Mouse (Mus musculus) mouse embryonic stem cell (cell line): Measurements from ENCODE around the gene 6330409D20Rik.

Experiments
- in situ Hi-C, 2 experiments: fragments of 300-500 bp; cut with MboI; formaldehyde crosslinking; loops; 1 replicate in 1 of 2; 3 replicates in 1 of 2; pipeline ENCODE4 v1.14.3; 2019 to 2020; ENCODE audit warnings: low sequenced_read_pairs in 2 of 2, low pct_unique_long_range_greater_than_20kb in 1 of 2, mixed read lengths in 1 of 2; ENCODE audit not compliant: unreplicated experiment in 1 of 2

Gene 6330409D20Rik

GRCm38 (mm10) chr2:32740916-32741272 lies at the start of gene 6330409D20Rik:
TSS of gene 6330409D20Rik (minus strand) at chr2:32741016.
- in situ Hi-C loops, result no loop called here

GRCm38 (mm10) chr2:32788581-32788980 lies 47.8 kb upstream of the 6330409D20Rik start:
- in situ Hi-C loops, result no loop called here

- in situ Hi-C loops, result no loop called here
Observed at GRCm38 (mm10) chr2:32787176-32787575, 46.4 kb upstream of the 6330409D20Rik start.

GRCm38 (mm10) chr2:32784048-32784681 lies 43.3 kb upstream of the 6330409D20Rik start, which contains the start of gene Cfap157:
TSS of gene Cfap157 (minus strand) at chr2:32784428.
- in situ Hi-C loops, result loop anchor here in 1 of 2 experiments (5.0 kb wide), 1 partner anchor 68 kb away; no protein-coding TSS in a partner anchor

GRCm38 (mm10) chr2:32781710-32782109 lies 40.9 kb upstream of the 6330409D20Rik start:
- in situ Hi-C loops, result loop anchor here in 1 of 2 experiments (5.0 kb wide), 1 partner anchor 71 kb away; no protein-coding TSS in a partner anchor

- in situ Hi-C loops, result loop anchor here (5.0 kb wide), 1 partner anchor 73 kb away; no protein-coding TSS in a partner anchor
Observed at GRCm38 (mm10) chr2:32779714-32780113, 38.9 kb upstream of the 6330409D20Rik start.

GRCm38 (mm10) chr2:32779131-32779530 lies 38.3 kb upstream of the 6330409D20Rik start:
- in situ Hi-C loops, result loop anchor here in 1 of 2 experiments (5.0 kb wide), 1 partner anchor 73 kb away; no protein-coding TSS in a partner anchor

GRCm38 (mm10) chr2:32778081-32778480 lies 37.3 kb upstream of the 6330409D20Rik start:
- in situ Hi-C loops, result loop anchor here in 1 of 2 experiments (5.0 kb wide), 1 partner anchor 74 kb away; no protein-coding TSS in a partner anchor

- in situ Hi-C loops, result loop anchor here in 1 of 2 experiments (5.0 kb wide), 1 partner anchor 76 kb away; no protein-coding TSS in a partner anchor
Observed at GRCm38 (mm10) chr2:32776192-32776591, 35.4 kb upstream of the 6330409D20Rik start.

GRCm38 (mm10) chr2:32775359-32776074 lies 34.7 kb upstream of the 6330409D20Rik start, which contains the start of the genes Ttc16 and Ptrh1:
TSS of gene Ttc16 (minus strand) at chr2:32775633.
TSS of gene Ptrh1 (plus strand) at chr2:32775786.
- in situ Hi-C loops, result loop anchor here in 1 of 2 experiments (5.0 kb wide), 1 partner anchor 77 kb away; no protein-coding TSS in a partner anchor

GRCm38 (mm10) chr2:32772626-32773279 lies 31.9 kb upstream of the 6330409D20Rik start:
- in situ Hi-C loops, result no loop called here

- in situ Hi-C loops, result no loop called here
Observed at GRCm38 (mm10) chr2:32771886-32772285, 31.1 kb upstream of the 6330409D20Rik start.

GRCm38 (mm10) chr2:32769327-32770085 lies 28.7 kb upstream of the 6330409D20Rik start:
- in situ Hi-C loops, result no loop called here

- in situ Hi-C loops, result no loop called here
Observed at GRCm38 (mm10) chr2:32768661-32769285, 28.0 kb upstream of the 6330409D20Rik start.

- in situ Hi-C loops, result no loop called here
Observed at GRCm38 (mm10) chr2:32767241-32767640, 26.4 kb upstream of the 6330409D20Rik start.

GRCm38 (mm10) chr2:32763353-32763752 lies 22.5 kb upstream of the 6330409D20Rik start:
- in situ Hi-C loops, result no loop called here

GRCm38 (mm10) chr2:32761859-32762258 lies 21.0 kb upstream of the 6330409D20Rik start:
- in situ Hi-C loops, result no loop called here

GRCm38 (mm10) chr2:32761361-32761760 lies 20.5 kb upstream of the 6330409D20Rik start:
- in situ Hi-C loops, result no loop called here
